8 mouse cellular contexts compared by ENCODE assay signal in genomic region chr7:137310091-137310761, GRCm38 (mm10). TPM values are rescaled to one million over a fixed set of nuclear protein-coding genes. Genes with fewer than 3 reads are reported as not detected.
A peak's percentile ranks its signal among the peaks of the same experiment; 100 is the strongest.
DNase-seq lines count a peak whose midpoint lies in the region; ATAC-seq and TF ChIP-seq lines count a peak whose summit lies in the region.

No protein-coding gene starts in this region.

- no peak overlapping the region for H3K27ac ChIP-seq in lung, embryonic 14.5 days (ENCODE audit: low read depth)
- peak overlapping the region; percentile 87 for H3K27ac ChIP-seq in embryonic facial prominence, embryonic 14.5 days (replicated peaks; ENCODE audit: low read depth, low read length)
- peak overlapping the region; percentile 89 for H3K27ac ChIP-seq in hindbrain, embryonic 10.5 days
- peak overlapping the region; percentile 92 for H3K27ac ChIP-seq in midbrain, embryonic 12.5 days (replicated peaks)

- TF ChIP-seq CTCF in lung, embryonic 14.5 days (IDR thresholded peaks at IDR 0.05; ENCODE audit: low read depth), result no peak

- intact Hi-C loops in left cerebral cortex, postnatal 14 days (cut with DNase I), result loop anchor here (10.0 kb wide), 1 partner anchor 485 kb away; no protein-coding TSS in a partner anchor

- peak overlapping the region; percentile 53 for H3K4me2 ChIP-seq in lung, embryonic 14.5 days
- H3K4me2 ChIP-seq in embryonic facial prominence, embryonic 14.5 days (ENCODE audit: low read depth, low read length), result peak overlapping the region; percentile 84
- peak overlapping the region; percentile 70 for H3K4me2 ChIP-seq in midbrain, embryonic 12.5 days (replicated peaks)

- no peaks in the 10 kb centered on the region for H3K9me3 ChIP-seq in lung, embryonic 14.5 days (ENCODE audit: low read depth, low read length)
- H3K9me3 ChIP-seq in embryonic facial prominence, embryonic 14.5 days (ENCODE audit: control insufficient read depth, low read length), result no peaks in the 10 kb centered on the region
- H3K9me3 ChIP-seq in hindbrain, embryonic 10.5 days, result no peaks in the 10 kb centered on the region
- no peaks in the 10 kb centered on the region for H3K9me3 ChIP-seq in midbrain, embryonic 12.5 days

- under 1% methylated on average over 48 of the region's 49 CpGs for WGBS in lung, embryonic 14.5 days
- WGBS in embryonic facial prominence, embryonic 14.5 days, result under 1% methylated on average over 29 of the region's 49 CpGs
- under 1% methylated on average over 49 of the region's 49 CpGs for WGBS in hindbrain, embryonic 10.5 days
- WGBS in midbrain, embryonic 12.5 days, result under 1% methylated on average over 43 of the region's 49 CpGs

- H3K9ac ChIP-seq in lung, embryonic 14.5 days, result peak overlapping the region; percentile 21; the same call in 1 of the 2 replicates
- H3K9ac ChIP-seq in embryonic facial prominence, embryonic 14.5 days (ENCODE audit: low read depth, low read length), result peak overlapping the region; percentile 91
- H3K9ac ChIP-seq in midbrain, embryonic 12.5 days (replicated peaks), result peak overlapping the region; percentile 87

- no peak for ATAC-seq in lung, embryonic 14.5 days (ENCODE audit: insufficient read depth)
- no peak for ATAC-seq in embryonic facial prominence, embryonic 14.5 days (ENCODE audit: low read depth)
- no peak for ATAC-seq in midbrain, embryonic 12.5 days (ENCODE audit: low FRiP score, low read depth)
- no peak for ATAC-seq in granulocyte monocyte progenitor cell, adult 5-6 weeks (replicated peaks; ENCODE audit: poor library complexity, severe bottlenecking)

- no peaks in the 10 kb centered on the region for H3K4me1 ChIP-seq in lung, embryonic 14.5 days (ENCODE audit: insufficient read depth)
- 0 out of 2 replicates have a peak, but pooled peaks cover 6% of the 10 kb centered on the region for H3K4me1 ChIP-seq in embryonic facial prominence, embryonic 14.5 days (ENCODE audit: control insufficient read depth, insufficient read depth, low read length)
- H3K4me1 ChIP-seq in hindbrain, embryonic 10.5 days (replicated peaks), result peaks cover 74% of the 10 kb centered on the region
- H3K4me1 ChIP-seq in midbrain, embryonic 12.5 days, result peaks cover 50% of the 10 kb centered on the region

- peaks cover 92% of the 10 kb centered on the region for H3K27me3 ChIP-seq in lung, embryonic 14.5 days (ENCODE audit: insufficient read depth, low read length)
- peaks cover 37% of the 10 kb centered on the region for H3K27me3 ChIP-seq in embryonic facial prominence, embryonic 14.5 days (replicated peaks; ENCODE audit: control insufficient read depth, insufficient read depth, low read length)
- peaks cover 98% of the 10 kb centered on the region for H3K27me3 ChIP-seq in hindbrain, embryonic 10.5 days (ENCODE audit: insufficient read depth, poor library complexity, severe bottlenecking)
- H3K27me3 ChIP-seq in midbrain, embryonic 12.5 days, result peaks cover 58% of the 10 kb centered on the region

- no peaks in the 10 kb centered on the region for H3K36me3 ChIP-seq in lung, embryonic 14.5 days (ENCODE audit: insufficient read depth)
- no peaks in the 10 kb centered on the region for H3K36me3 ChIP-seq in embryonic facial prominence, embryonic 14.5 days (ENCODE audit: control insufficient read depth, insufficient read depth, low read length)
- H3K36me3 ChIP-seq in hindbrain, embryonic 10.5 days, result peaks cover 18% of the 10 kb centered on the region
- peaks cover 6% of the 10 kb centered on the region; the same call in 1 of the 2 replicates for H3K36me3 ChIP-seq in midbrain, embryonic 12.5 days

- peak; percentile 48 for DNase-seq in lung, embryonic 14.5 days
- no peak for DNase-seq in lung, adult 18-20 months
- no peak for DNase-seq in embryonic facial prominence, embryonic 14.5 days (ENCODE audit: low spot score)
- DNase-seq in hindbrain, embryonic 10.5 days (ENCODE audit: low spot score), result peak; percentile 70
- DNase-seq in left cerebral cortex, postnatal 14 days (ENCODE audit: low spot score in 2 of 2), result no peak
- no peak for DNase-seq in urinary bladder, postnatal 10 days (ENCODE audit: low spot score)

- peak overlapping the region; percentile 32 for H3K4me3 ChIP-seq in lung, embryonic 14.5 days (ENCODE audit: low read depth, low read length)
- H3K4me3 ChIP-seq in embryonic facial prominence, embryonic 14.5 days (ENCODE audit: low read depth, low read length), result peak overlapping the region; percentile 77
- peak overlapping the region; percentile 79 for H3K4me3 ChIP-seq in hindbrain, embryonic 10.5 days
- H3K4me3 ChIP-seq in midbrain, embryonic 12.5 days, result peak overlapping the region; percentile 86

RNA-seq across cellular contexts. Expression of gene Ebf3, which starts 4.0 kb away (rescaled TPM):
- 0.09 and 0.14 TPM in 2 replicates for polyA plus RNA-seq in lung, embryonic 14.5 days (2014; fragmentation: Nextera tagmentation; extraction: Ambion mirVana)
- 7.4 and 9.1 TPM in 2 replicates for polyA plus RNA-seq in embryonic facial prominence, embryonic 14.5 days (2014; fragmentation: Nextera tagmentation; extraction: Ambion mirVana)
- 5.7 and 7.4 TPM in 2 replicates for polyA plus RNA-seq in hindbrain, embryonic 10.5 days (2016; fragmentation: Nextera tagmentation; extraction: Ambion mirVana)
- polyA plus RNA-seq in midbrain, embryonic 12.5 days (2016; fragmentation: Nextera tagmentation; extraction: Ambion mirVana), result 23.3 and 24.9 TPM in 2 replicates
- under 1 TPM; 0.68 to 0.70 TPM for total RNA-seq in left cerebral cortex, postnatal 14 days (2021)
- total RNA-seq in granulocyte monocyte progenitor cell, adult 5-6 weeks (2014; fragmentation: Nextera tagmentation), result 0.56 TPM in 1 of 2 replicates, not detected in the other
- not detected in 2 replicates for total RNA-seq in granulocyte monocyte progenitor cell, adult 5-6 weeks (2017)

Comparison
In these comparisons a context has a peak if more than half of its experiments do, and no peak if none do; other contexts are left out.
1. DNase-seq: peak in lung, embryonic 14.5 days (single experiment) and hindbrain, embryonic 10.5 days (single experiment); none in lung, adult 18-20 months (0 of 2), embryonic facial prominence, embryonic 14.5 days (single experiment), left cerebral cortex, postnatal 14 days (0 of 2) and urinary bladder, postnatal 10 days (single experiment).
2. H3K4me3 ChIP-seq: peak in every context shown above with its lines; median percentile 86 in midbrain, embryonic 12.5 days; 79 in hindbrain, embryonic 10.5 days; 77 in embryonic facial prominence, embryonic 14.5 days; 32 in lung, embryonic 14.5 days.
3. H3K9ac ChIP-seq: peak in every context shown above with its lines; median percentile 91 in embryonic facial prominence, embryonic 14.5 days; 87 in midbrain, embryonic 12.5 days; 21 in lung, embryonic 14.5 days.
4. Peak in every context shown above with its lines, with median percentiles within 50 percentile points of each other: H3K4me2 ChIP-seq.